Mouse (Mus musculus) C2C12 (cell line): Measurements from ENCODE around the gene C1qtnf5.

Source experiments
- CTCF ChIP-seq: IDR thresholded peaks from one replicate; pipeline ENCODE4 v1.5.1; 2011; ENCODE audit not compliant: control insufficient read depth, insufficient read depth, insufficient read length
- FOSL1 ChIP-seq: IDR thresholded peaks from one replicate; pipeline ENCODE4 v1.8.0; 2011; ENCODE audit warnings: mild to moderate bottlenecking, low read length; ENCODE audit not compliant: poor library complexity, insufficient read depth, severe bottlenecking

- TF ChIP-seq CTCF (no peak), FOSL1 (no peak)
Measured at GRCm38 (mm10) chr9:44135731-44136411, 28.8 kb downstream of the C1qtnf5 start.
